Mouse (Mus musculus) CH12.LX (cell line): ENCODE measurements around the gene Kdelr1. TPM values are rescaled to one million over a fixed set of nuclear protein-coding genes. Genes with fewer than 3 reads are reported as not detected.

Experiments used
- DNase-seq: peaks from one replicate; pipeline ENCODE4 v3.0.0-alpha.2; 2013; ENCODE audit errors: extremely low read depth
- H3K27ac ChIP-seq: 2 replicates; pipeline ENCODE4 v1.5.1; 2012; ENCODE audit warnings: low read depth, mild to moderate bottlenecking, control low read depth, moderate library complexity; ENCODE audit not compliant: insufficient read depth
- H3K27me3 ChIP-seq: replicated peaks from 2 replicates; pipeline ENCODE3; 2012; ENCODE audit warnings: inconsistent platforms
- H3K36me3 ChIP-seq, 2 experiments: replicated peaks in 1 of 2; 2 replicates each; pipeline versions ENCODE3 to v1.6.1; 2012; ENCODE audit warnings: inconsistent platforms in 1 of 2, low read length in 1 of 2, mild to moderate bottlenecking in 1 of 2, mixed read lengths in 1 of 2, moderate library complexity in 1 of 2; ENCODE audit not compliant: control insufficient read depth in 1 of 2, insufficient read depth in 1 of 2
- H3K4me1 ChIP-seq, 2 experiments: 2 replicates each; pipeline ENCODE4 v1.6.1; 2012; ENCODE audit warnings: inconsistent platforms in 1 of 2, moderate library complexity in 1 of 2; ENCODE audit not compliant: insufficient read depth in 2 of 2, control insufficient read depth in 1 of 2
- H3K4me2 ChIP-seq: 2 replicates; pipeline ENCODE4 v1.6.1; 2012; ENCODE audit warnings: low read depth, mild to moderate bottlenecking, control low read depth; ENCODE audit not compliant: poor library complexity, insufficient read depth, severe bottlenecking
- H3K4me3 ChIP-seq, 3 experiments: fragments of 150-350 bp in 1 of 3; sonication (generic) in 1 of 3; replicated peaks in 1 of 3; 2 replicates each; pipeline versions ENCODE3 to v1.5.1; 2011 to 2012; ENCODE audit warnings: low read depth in 2 of 3, low read length in 2 of 3, mild to moderate bottlenecking in 2 of 3, moderate library complexity in 2 of 3, control low read depth in 1 of 3, improper control_type of control experiment in 1 of 3, inconsistent platforms in 1 of 3, mixed read lengths in 1 of 3; ENCODE audit not compliant: poor library complexity in 1 of 3
- H3K79me2 ChIP-seq: replicated peaks from 2 replicates; pipeline ENCODE4 v1.6.1; 2012; ENCODE audit warnings: mild to moderate bottlenecking, moderate library complexity; ENCODE audit not compliant: control insufficient read depth, poor library complexity, insufficient read depth, severe bottlenecking; ENCODE audit errors: extremely low read depth
- H3K9ac ChIP-seq: 2 replicates; pipeline ENCODE4 v1.6.1; 2012; ENCODE audit warnings: low read depth, mild to moderate bottlenecking, control low read depth, moderate library complexity; ENCODE audit not compliant: insufficient read depth
- H3K9me3 ChIP-seq: replicated peaks from 2 replicates; pipeline ENCODE3; 2012; ENCODE audit warnings: low read length, inconsistent platforms, mixed read lengths
- CTCF ChIP-seq, 2 experiments: IDR thresholded peaks in 1 of 2; conservative IDR thresholded peaks in 1 of 2; 2 replicates each; pipeline ENCODE4 v1.5.1; 2011 to 2012; ENCODE audit warnings: low read depth in 2 of 2, low read length in 2 of 2, improper control_type of control experiment in 1 of 2, inconsistent platforms in 1 of 2, mild to moderate bottlenecking in 1 of 2, moderate library complexity in 1 of 2
- ELF1 ChIP-seq: IDR thresholded peaks from 2 replicates; pipeline ENCODE4 v1.6.1; 2014; ENCODE audit warnings: low read depth, mild to moderate bottlenecking, inconsistent platforms, low read length, improper control_type of control experiment
- EP300 ChIP-seq: IDR thresholded peaks from 2 replicates; pipeline ENCODE4 v1.6.1; 2011; ENCODE audit warnings: low read length, improper control_type of control experiment
- MAFK ChIP-seq: IDR thresholded peaks from 2 replicates; pipeline ENCODE4 v1.6.1; 2011; ENCODE audit warnings: low read length, improper control_type of control experiment; ENCODE audit not compliant: insufficient replicate concordance
- NELFE ChIP-seq: IDR thresholded peaks from 2 replicates; pipeline ENCODE4 v1.6.1; 2011; ENCODE audit warnings: low read depth, low read length, improper control_type of control experiment
- PAX5 ChIP-seq: IDR thresholded peaks from 2 replicates; pipeline ENCODE4 v1.6.1; 2012; ENCODE audit warnings: low read length, inconsistent platforms, mixed read lengths
- SIN3A ChIP-seq: IDR thresholded peaks from 2 replicates; pipeline ENCODE4 v1.6.1; 2012; ENCODE audit warnings: low read length, improper control_type of control experiment, inconsistent platforms
- TCF12 ChIP-seq: IDR thresholded peaks from 2 replicates; pipeline ENCODE4 v1.6.1; 2014; ENCODE audit warnings: low read depth, mild to moderate bottlenecking, inconsistent platforms, low read length, improper control_type of control experiment
- UBTF ChIP-seq: IDR thresholded peaks from 2 replicates; pipeline ENCODE4 v1.6.1; 2012; ENCODE audit warnings: low read depth, mild to moderate bottlenecking, inconsistent platforms, low read length, improper control_type of control experiment, moderate library complexity
- ZMIZ1 ChIP-seq: IDR thresholded peaks from 2 replicates; pipeline ENCODE4 v1.6.1; 2012; ENCODE audit warnings: low read depth, mild to moderate bottlenecking, inconsistent platforms, low read length, improper control_type of control experiment
- dilution Hi-C: fragments of 300-500 bp; cut with MboI; formaldehyde crosslinking; loops from 2 replicates; pipeline ENCODE4 v1.14.3; 2020; ENCODE audit warnings: low sequenced_read_pairs; ENCODE audit not compliant: extremely low pct_unique_long_range_greater_than_20kb, extremely low pct_ligation_motif_present
- in situ Hi-C: fragments of 300-500 bp; cut with MboI; formaldehyde crosslinking; loops from 3 replicates; pipeline ENCODE4 v1.14.3; 2019; ENCODE audit warnings: low sequenced_read_pairs, low pct_ligation_motif_present, low pct_unique_long_range_greater_than_20kb, mixed read lengths
- polyA plus RNA-seq: library from polyadenylated mRNA; unstranded; fragments of >175 nt; gene quantifications from 2 replicates; pipeline ENCODE4 v1.2.1, GENCODE M21; 2012; ENCODE audit warnings: low read depth; ENCODE audit not compliant: insufficient read length
- total RNA-seq, 2 experiments: library from RNA; depleted of rRNA; stranded (reverse); fragments of 300-350 nt in 1 of 2; fragments of >200 nt in 1 of 2; gene quantifications; 2 replicates each; pipeline ENCODE4 v1.2.3; 2012 to 2014

Gene Kdelr1
- total and polyA plus RNA-seq, 3 experiments = 59.7 to 80.5 (median 66.9) TPM

DNA sequence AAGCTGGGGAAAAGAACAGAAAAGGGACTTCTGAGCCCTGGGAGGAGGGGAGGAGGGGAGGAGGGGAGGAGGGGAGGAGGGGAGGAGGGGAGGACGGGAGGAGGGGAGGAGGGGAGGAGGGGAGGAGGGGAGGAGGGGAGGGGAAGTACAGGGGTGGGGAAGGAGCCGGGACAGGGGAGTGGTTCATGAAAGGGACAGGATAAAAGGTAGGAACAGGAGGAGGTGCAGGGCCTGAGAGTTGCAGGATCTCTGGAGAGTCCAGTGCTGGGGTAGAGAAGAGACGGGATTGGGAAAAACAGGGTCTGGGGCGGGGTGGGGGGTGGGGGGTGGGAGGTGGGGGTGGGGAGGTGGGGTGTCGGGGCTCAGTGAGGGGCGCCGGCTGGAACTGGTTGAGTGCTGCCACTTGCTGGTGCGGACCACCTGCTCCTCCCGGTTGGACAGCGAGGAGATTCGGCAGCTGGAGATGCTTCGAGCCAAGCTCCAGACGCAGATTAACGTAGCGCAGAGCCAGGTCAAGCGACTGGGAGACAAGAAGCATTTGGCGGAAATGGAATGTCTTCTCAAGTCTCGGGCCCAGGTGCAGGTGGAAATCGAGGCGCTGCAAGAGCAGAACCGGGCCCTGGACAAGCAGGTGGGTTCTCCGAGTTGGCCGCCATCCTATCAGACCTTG lies 56.2 kb downstream of the Kdelr1 start:
- H3K9me3 ChIP-seq = peaks cover 41% of the 10 kb centered on the region
- dilution Hi-C loops (no loop called here), in situ Hi-C loops (loop anchor here (10.0 kb wide), 1 partner anchor 194 kb away; no protein-coding TSS in a partner anchor)
- TF ChIP-seq PAX5 (no peak), TCF12 (no peak), SIN3A (no peak)
- H3K79me2 ChIP-seq = no peaks in the 10 kb centered on the region
- H3K4me1 ChIP-seq = no peaks in the 10 kb centered on the region
- H3K9ac ChIP-seq = no peak overlapping the region
- no peak overlapping the region for H3K4me2 ChIP-seq
- no peak overlapping the region for H3K27ac ChIP-seq
- H3K4me3 ChIP-seq = no peak overlapping the region
- no peaks in the 10 kb centered on the region for H3K27me3 ChIP-seq
- H3K36me3 ChIP-seq = no peaks in the 10 kb centered on the region
- no peak for DNase-seq

DNA sequence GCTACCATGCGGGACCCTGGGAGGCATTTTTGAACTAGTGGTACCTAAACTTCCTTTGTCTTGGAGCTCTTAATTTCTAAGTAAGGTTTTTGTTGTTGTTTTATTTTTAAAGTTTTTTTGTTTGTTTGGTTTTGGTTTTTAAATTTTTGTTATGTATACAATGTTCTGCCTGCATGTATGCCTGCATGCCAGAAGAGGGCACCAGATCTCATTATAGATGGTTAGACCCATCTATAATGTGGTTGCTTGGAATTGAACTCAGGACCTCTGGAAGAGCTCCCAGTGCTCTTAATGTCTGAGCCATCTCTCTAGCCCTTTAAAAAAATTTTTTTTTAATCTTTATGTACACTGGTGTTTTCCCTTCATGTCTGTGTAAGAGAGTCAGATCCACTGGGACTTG lies 57.1 kb downstream of the Kdelr1 start:
- H3K9ac ChIP-seq = no peak overlapping the region
- H3K4me3 ChIP-seq = no peak overlapping the region
- no peak for DNase-seq
- H3K9me3 ChIP-seq = peaks cover 32% of the 10 kb centered on the region
- TF ChIP-seq ZMIZ1 = no peak
- peak in 1 of 2 experiments; percentile 39; a peak in 2 of 4 replicates for TF ChIP-seq CTCF (conservative IDR thresholded peaks at IDR 0.05 in 1 of 2, IDR thresholded peaks at IDR 0.05 in 1 of 2; ENCODE audit: low read depth in 2 of 2, low read length in 2 of 2)
- no peak for TF ChIP-seq UBTF
- TF ChIP-seq NELFE = no peak
- no peak for TF ChIP-seq MAFK
- TF ChIP-seq ELF1 = no peak
- TF ChIP-seq EP300 = no peak
- TF ChIP-seq, all 38 proteins: peak for 1
- H3K79me2 ChIP-seq = no peaks in the 10 kb centered on the region
- H3K4me2 ChIP-seq = no peak overlapping the region
- dilution Hi-C loops = no loop called here
- in situ Hi-C loops = loop anchor here (10.0 kb wide), 1 partner anchor 195 kb away; no protein-coding TSS in a partner anchor
- H3K27ac ChIP-seq = no peak overlapping the region
- no peaks in the 10 kb centered on the region for H3K36me3 ChIP-seq
- H3K4me1 ChIP-seq = peaks cover 0 to 4% of the 10 kb centered on the region in 2 experiments; a peak in 1 of 4 replicates
- no peaks in the 10 kb centered on the region for H3K27me3 ChIP-seq

Other genes starting within 250 kb of the Kdelr1 start
Only the 20 nearest of the 24 such genes appear.
- gene Ntn5, start 188.8 kb upstream of the Kdelr1 start, total RNA-seq (2012; rRNA removed) = 0.08 TPM in 1 of 2 replicates, not detected in the other
- gene Ntn5, start 188.8 kb upstream of the Kdelr1 start, total RNA-seq (2014; rRNA removed) = not detected in 2 replicates
- 0.57 and 0.63 TPM in 2 replicates for gene Ntn5, start 188.8 kb upstream of the Kdelr1 start, polyA plus RNA-seq
- 0.04 and 0.08 TPM in 2 replicates for gene Sec1, start 178.4 kb upstream of the Kdelr1 start, total RNA-seq (2012; rRNA removed)
- 0.18 and 0.26 TPM in 2 replicates for gene Sec1, start 178.4 kb upstream of the Kdelr1 start, total RNA-seq (2014; rRNA removed)
- gene Sec1, start 178.4 kb upstream of the Kdelr1 start, polyA plus RNA-seq = 0.33 and 0.46 TPM in 2 replicates
- gene Car11, start 172.9 kb upstream of the Kdelr1 start, total RNA-seq (2012; rRNA removed) = 0.25 TPM in 1 of 2 replicates, not detected in the other
- not detected in 2 replicates for gene Car11, start 172.9 kb upstream of the Kdelr1 start, total RNA-seq (2014; rRNA removed)
- 0.61 TPM in 1 of 2 replicates, not detected in the other for gene Car11, start 172.9 kb upstream of the Kdelr1 start, polyA plus RNA-seq
- gene Dbp, start 167.7 kb upstream of the Kdelr1 start, total RNA-seq (2012; rRNA removed) = 7.9 and 8.5 TPM in 2 replicates
- gene Dbp, start 167.7 kb upstream of the Kdelr1 start, total RNA-seq (2014; rRNA removed) = 11.0 and 12.4 TPM in 2 replicates
- gene Dbp, start 167.7 kb upstream of the Kdelr1 start, polyA plus RNA-seq = 7.2 and 10.4 TPM in 2 replicates
- 3,614 and 3,766 TPM in 2 replicates for gene Rpl18, start 157.3 kb upstream of the Kdelr1 start, total RNA-seq (2012; rRNA removed)
- gene Rpl18, start 157.3 kb upstream of the Kdelr1 start, total RNA-seq (2014; rRNA removed) = 3,153 and 3,204 TPM in 2 replicates
- 2,393 and 2,438 TPM in 2 replicates for gene Rpl18, start 157.3 kb upstream of the Kdelr1 start, polyA plus RNA-seq
- 16.6 and 19.2 TPM in 2 replicates for gene Sphk2, start 154.8 kb upstream of the Kdelr1 start, total RNA-seq (2012; rRNA removed)
- 7.3 and 9.4 TPM in 2 replicates for gene Sphk2, start 154.8 kb upstream of the Kdelr1 start, total RNA-seq (2014; rRNA removed)
- 21.8 and 22.4 TPM in 2 replicates for gene Sphk2, start 154.8 kb upstream of the Kdelr1 start, polyA plus RNA-seq
- gene Fam83e, start 151.6 kb upstream of the Kdelr1 start, total RNA-seq (2012; rRNA removed) = 1.3 and 1.4 TPM in 2 replicates
- gene Fam83e, start 151.6 kb upstream of the Kdelr1 start, total RNA-seq (2014; rRNA removed) = 0.13 and 0.39 TPM in 2 replicates
- 0.40 and 0.74 TPM in 2 replicates for gene Fam83e, start 151.6 kb upstream of the Kdelr1 start, polyA plus RNA-seq
- 0.21 TPM in 1 of 2 replicates, not detected in the other for gene Spaca4, start 147.0 kb upstream of the Kdelr1 start, total RNA-seq (2012; rRNA removed)
- not detected in 2 replicates for gene Spaca4, start 147.0 kb upstream of the Kdelr1 start, total RNA-seq (2014; rRNA removed)
- gene Spaca4, start 147.0 kb upstream of the Kdelr1 start, polyA plus RNA-seq = 0.35 TPM in 1 of 2 replicates, not detected in the other
- 0.30 and 0.46 TPM in 2 replicates for gene Lmtk3, start 89.0 kb upstream of the Kdelr1 start, total RNA-seq (2012; rRNA removed)
- gene Lmtk3, start 89.0 kb upstream of the Kdelr1 start, total RNA-seq (2014; rRNA removed) = 0.19 TPM in 1 of 2 replicates, not detected in the other
- gene Lmtk3, start 89.0 kb upstream of the Kdelr1 start, polyA plus RNA-seq = 0.18 and 0.34 TPM in 2 replicates
- gene Sult2b1, start 88.1 kb upstream of the Kdelr1 start, total RNA-seq (2012; rRNA removed) = 0.13 and 0.17 TPM in 2 replicates
- not detected in 2 replicates for gene Sult2b1, start 88.1 kb upstream of the Kdelr1 start, total RNA-seq (2014; rRNA removed)
- 0.29 TPM in 1 of 2 replicates, not detected in the other for gene Sult2b1, start 88.1 kb upstream of the Kdelr1 start, polyA plus RNA-seq
- 59.1 and 64.2 TPM in 2 replicates for gene Cyth2, start 58.2 kb upstream of the Kdelr1 start, total RNA-seq (2012; rRNA removed)
- gene Cyth2, start 58.2 kb upstream of the Kdelr1 start, total RNA-seq (2014; rRNA removed) = 25.6 and 28.7 TPM in 2 replicates
- gene Cyth2, start 58.2 kb upstream of the Kdelr1 start, polyA plus RNA-seq = 59.4 and 75.4 TPM in 2 replicates
- 1.5 and 2.1 TPM in 2 replicates for gene Kcnj14, start 48.0 kb upstream of the Kdelr1 start, total RNA-seq (2012; rRNA removed)
- gene Kcnj14, start 48.0 kb upstream of the Kdelr1 start, total RNA-seq (2014; rRNA removed) = 1.0 and 1.3 TPM in 2 replicates
- gene Kcnj14, start 48.0 kb upstream of the Kdelr1 start, polyA plus RNA-seq = 3.2 and 3.5 TPM in 2 replicates
- 83.0 and 128 TPM in 2 replicates for gene Grwd1, start 41.8 kb upstream of the Kdelr1 start, total RNA-seq (2012; rRNA removed)
- gene Grwd1, start 41.8 kb upstream of the Kdelr1 start, total RNA-seq (2014; rRNA removed) = 88.1 and 98.5 TPM in 2 replicates
- 108 and 115 TPM in 2 replicates for gene Grwd1, start 41.8 kb upstream of the Kdelr1 start, polyA plus RNA-seq
- 0.04 TPM in 1 of 2 replicates, not detected in the other for gene Grin2d, start 5.6 kb downstream of the Kdelr1 start, total RNA-seq (2012; rRNA removed)
- gene Grin2d, start 5.6 kb downstream of the Kdelr1 start, total RNA-seq (2014; rRNA removed) = not detected in 2 replicates
- 0.07 TPM in 1 of 2 replicates, not detected in the other for gene Grin2d, start 5.6 kb downstream of the Kdelr1 start, polyA plus RNA-seq
- gene Syngr4, start 23.9 kb downstream of the Kdelr1 start, total RNA-seq (2012; rRNA removed) = not detected in 2 replicates
- not detected in 2 replicates for gene Syngr4, start 23.9 kb downstream of the Kdelr1 start, total RNA-seq (2014; rRNA removed)
- not detected in 2 replicates for gene Syngr4, start 23.9 kb downstream of the Kdelr1 start, polyA plus RNA-seq
- gene Tmem143, start 24.2 kb downstream of the Kdelr1 start, total RNA-seq (2012; rRNA removed) = 9.4 and 14.6 TPM in 2 replicates
- gene Tmem143, start 24.2 kb downstream of the Kdelr1 start, total RNA-seq (2014; rRNA removed) = 12.8 and 14.2 TPM in 2 replicates
- gene Tmem143, start 24.2 kb downstream of the Kdelr1 start, polyA plus RNA-seq = 7.2 and 8.8 TPM in 2 replicates
- gene Emp3, start 48.6 kb downstream of the Kdelr1 start, total RNA-seq (2012; rRNA removed) = 18.8 and 24.7 TPM in 2 replicates
- 49.7 and 56.6 TPM in 2 replicates for gene Emp3, start 48.6 kb downstream of the Kdelr1 start, total RNA-seq (2014; rRNA removed)
- 125 and 135 TPM in 2 replicates for gene Emp3, start 48.6 kb downstream of the Kdelr1 start, polyA plus RNA-seq
- gene Ccdc114, start 51.3 kb downstream of the Kdelr1 start, total RNA-seq (2012; rRNA removed) = not detected in 2 replicates
- not detected in 2 replicates for gene Ccdc114, start 51.3 kb downstream of the Kdelr1 start, total RNA-seq (2014; rRNA removed)
- 0.11 TPM in 1 of 2 replicates, not detected in the other for gene Ccdc114, start 51.3 kb downstream of the Kdelr1 start, polyA plus RNA-seq
- gene Abcc6, start 157.5 kb downstream of the Kdelr1 start, total RNA-seq (2012; rRNA removed) = 9.0 and 10.5 TPM in 2 replicates
- gene Abcc6, start 157.5 kb downstream of the Kdelr1 start, total RNA-seq (2014; rRNA removed) = 2.2 and 7.8 TPM in 2 replicates
- gene Abcc6, start 157.5 kb downstream of the Kdelr1 start, polyA plus RNA-seq = 6.4 and 7.4 TPM in 2 replicates
- gene Nomo1, start 160.9 kb downstream of the Kdelr1 start, total RNA-seq (2012; rRNA removed) = 89.6 and 102 TPM in 2 replicates
- gene Nomo1, start 160.9 kb downstream of the Kdelr1 start, total RNA-seq (2014; rRNA removed) = 41.9 and 43.4 TPM in 2 replicates
- 97.8 and 103 TPM in 2 replicates for gene Nomo1, start 160.9 kb downstream of the Kdelr1 start, polyA plus RNA-seq